Mouse (Mus musculus) liver (tissue): Measurements from ENCODE around the gene Atp10a.

Experiments used
- DNase-seq: peaks from one replicate; pipeline ENCODE4 v3.0.0-alpha.2; 2020; ENCODE audit warnings: mixed read lengths

The Atp10a gene

GRCm38 (mm10) chr7:58742009-58742408 is 86.0 kb downstream of the Atp10a start:
- DNase-seq = no peak

GRCm38 (mm10) chr7:58742648-58743047 is 86.7 kb downstream of the Atp10a start:
- DNase-seq = no peak

- no peak for DNase-seq
Observed at GRCm38 (mm10) chr7:58743362-58744320, 87.7 kb downstream of the Atp10a start.

- no peak for DNase-seq
Observed at GRCm38 (mm10) chr7:58746817-58747216, 90.9 kb downstream of the Atp10a start.

GRCm38 (mm10) chr7:58749904-58750612 is 94.1 kb downstream of the Atp10a start:
- DNase-seq = no peak

- DNase-seq = no peak
Observed at GRCm38 (mm10) chr7:58752041-58752440, 96.1 kb downstream of the Atp10a start.

- no peak for DNase-seq
Observed at GRCm38 (mm10) chr7:58754076-58754475, 98.1 kb downstream of the Atp10a start.

- DNase-seq = no peak
Observed at GRCm38 (mm10) chr7:58754536-58754935, 98.6 kb downstream of the Atp10a start.

- DNase-seq = no peak
Observed at GRCm38 (mm10) chr7:58755083-58755482, 99.1 kb downstream of the Atp10a start.

- DNase-seq = no peak
Observed at GRCm38 (mm10) chr7:58755846-58756245, 99.9 kb downstream of the Atp10a start.

- no peak for DNase-seq
Observed at GRCm38 (mm10) chr7:58757331-58757730, 101.4 kb downstream of the Atp10a start.

- no peak for DNase-seq
Observed at GRCm38 (mm10) chr7:58758396-58758795, 102.4 kb downstream of the Atp10a start.

- DNase-seq = no peak
Observed at GRCm38 (mm10) chr7:58759265-58759664, 103.3 kb downstream of the Atp10a start.

- DNase-seq = no peak
Observed at GRCm38 (mm10) chr7:58767257-58767656, 111.3 kb downstream of the Atp10a start.

- no peak for DNase-seq
Observed at GRCm38 (mm10) chr7:58768253-58768652, 112.3 kb downstream of the Atp10a start.

- DNase-seq = peak; percentile 12
Observed at GRCm38 (mm10) chr7:58770254-58770653, 114.3 kb downstream of the Atp10a start.

GRCm38 (mm10) chr7:58772048-58772690 is 116.2 kb downstream of the Atp10a start:
- DNase-seq = no peak

- no peak for DNase-seq
Observed at GRCm38 (mm10) chr7:58779146-58779545, 123.2 kb downstream of the Atp10a start.

GRCm38 (mm10) chr7:58786986-58787385 is 131.0 kb downstream of the Atp10a start:
- no peak for DNase-seq

GRCm38 (mm10) chr7:58787585-58787984 is 131.6 kb downstream of the Atp10a start:
- no peak for DNase-seq

- DNase-seq = no peak
Observed at GRCm38 (mm10) chr7:58788424-58789261, 132.7 kb downstream of the Atp10a start.

- no peak for DNase-seq
Observed at GRCm38 (mm10) chr7:58797281-58797680, 141.3 kb downstream of the Atp10a start.
